ENCODE assay signal across 13 mouse cellular contexts in genomic region chr13:94395763-94396162, GRCm38 (mm10). TPM values are rescaled to one million over a fixed set of nuclear protein-coding genes. Genes with fewer than 3 reads are reported as not detected.
DNase-seq lines count a peak whose midpoint lies in the region; ATAC-seq lines count a peak whose summit lies in the region.
"Had no signal": no experiment of that assay in that cellular context is flagged by ENCODE, and none has a peak within 500 bp of the region (broad histone marks: within the 10 kb centered on the region; RNA-seq: fewer than 3 reads in every experiment).

No protein-coding gene starts in this region.

- no peak overlapping the region for H3K4me2 ChIP-seq in kidney, embryonic 15.5 days
- H3K4me2 ChIP-seq: liver, embryonic 13.5 days had no signal

- DNase-seq in gastrocnemius, adult 18-20 months (ENCODE audit: low spot score): peak; percentile 72
- no peak for DNase-seq in gastrocnemius, postnatal 10 days
- peak; percentile 27 to 80 for DNase-seq in left cerebral cortex, postnatal 25 days (ENCODE audit: low spot score in 2 of 2)
- DNase-seq in left cerebral cortex, adult 11 months (ENCODE audit: low spot score): no peak
- peak; percentile 46 to 51 for DNase-seq in cerebellum, postnatal 25 days
- DNase-seq in layer of hippocampus, adult 9-11 months: peak; percentile 43
- DNase-seq in lung, postnatal 10 days: no peak
- DNase-seq: adrenal gland, postnatal 14 days; liver, embryonic 13.5 days; thymus, postnatal 36 days had no signal

- H3K27ac ChIP-seq in kidney, embryonic 15.5 days: no peak overlapping the region
- H3K27ac ChIP-seq: liver, embryonic 13.5 days; macrophage had no signal

- H3K9me3 ChIP-seq in kidney, embryonic 15.5 days (replicated peaks): no peaks in the 10 kb centered on the region
- H3K9me3 ChIP-seq: liver, embryonic 13.5 days had no signal

- 85% methylated on average over 8 of the region's 8 CpGs for WGBS in kidney, embryonic 15.5 days

- no peak overlapping the region for H3K9ac ChIP-seq in kidney, embryonic 15.5 days
- H3K9ac ChIP-seq: liver, embryonic 13.5 days had no signal

- intact Hi-C loops in left cerebral cortex, postnatal 25 days (cut with DNase I): no loop called here

- no peaks in the 10 kb centered on the region for H3K27me3 ChIP-seq in kidney, embryonic 15.5 days
- H3K27me3 ChIP-seq: liver, embryonic 13.5 days had no signal

- no peak for ATAC-seq in kidney, embryonic 15.5 days (replicated peaks; ENCODE audit: low FRiP score)

- H3K36me3 ChIP-seq in kidney, embryonic 15.5 days: peaks cover 42% of the 10 kb centered on the region

- H3K4me3 ChIP-seq in kidney, embryonic 15.5 days (replicated peaks): no peak overlapping the region
- H3K4me3 ChIP-seq: liver, embryonic 13.5 days; myocyte had no signal

- H3K4me1 ChIP-seq in kidney, embryonic 15.5 days: peaks cover 11% of the 10 kb centered on the region; the same call in 1 of the 2 replicates

RNA-seq across cellular contexts. Expression of gene Ap3b1, which starts 37.0 kb away (rescaled TPM):
- 10 to 100 TPM; 21.9 to 24.5 TPM for total RNA-seq in gastrocnemius, adult 18-20 months (2021)
- total RNA-seq in gastrocnemius, postnatal 10 days (2021): 10 to 100 TPM; 23.3 to 23.4 TPM
- 10 to 100 TPM; 43.2 to 43.9 TPM for total RNA-seq in left cerebral cortex, postnatal 25 days (2021)
- polyA plus RNA-seq in kidney, embryonic 15.5 days (2015; fragmentation: Nextera tagmentation; extraction: Ambion mirVana): 43.9 and 46.7 TPM in 2 replicates

Comparison
In these comparisons a context has a peak if more than half of its experiments do, and no peak if none do; other contexts are left out.
1. DNase-seq: peak in gastrocnemius, adult 18-20 months (single experiment), left cerebral cortex, postnatal 25 days (2 of 2), cerebellum, postnatal 25 days (2 of 2) and layer of hippocampus, adult 9-11 months (single experiment); none in gastrocnemius, postnatal 10 days (single experiment), left cerebral cortex, adult 11 months (single experiment) and lung, postnatal 10 days (single experiment).